Mouse (Mus musculus) gastrocnemius, postnatal 25 days (tissue): ENCODE results near the gene Dgkb. TPM values are rescaled to one million over a fixed set of nuclear protein-coding genes. Genes with fewer than 3 reads are reported as not detected.

Source experiments
- DNase-seq: peaks from one replicate; pipeline ENCODE4 v3.0.0; 2022
- total RNA-seq, 2 experiments: library from RNA; stranded (reverse); gene quantifications; 1 replicate in 1 of 2; 2 replicates in 1 of 2; pipeline ENCODE4 v1.2.3; 2021

Dgkb gene
- total RNA-seq, 2 experiments from 2014 or later = 0.83 to 0.90 TPM

DNA sequence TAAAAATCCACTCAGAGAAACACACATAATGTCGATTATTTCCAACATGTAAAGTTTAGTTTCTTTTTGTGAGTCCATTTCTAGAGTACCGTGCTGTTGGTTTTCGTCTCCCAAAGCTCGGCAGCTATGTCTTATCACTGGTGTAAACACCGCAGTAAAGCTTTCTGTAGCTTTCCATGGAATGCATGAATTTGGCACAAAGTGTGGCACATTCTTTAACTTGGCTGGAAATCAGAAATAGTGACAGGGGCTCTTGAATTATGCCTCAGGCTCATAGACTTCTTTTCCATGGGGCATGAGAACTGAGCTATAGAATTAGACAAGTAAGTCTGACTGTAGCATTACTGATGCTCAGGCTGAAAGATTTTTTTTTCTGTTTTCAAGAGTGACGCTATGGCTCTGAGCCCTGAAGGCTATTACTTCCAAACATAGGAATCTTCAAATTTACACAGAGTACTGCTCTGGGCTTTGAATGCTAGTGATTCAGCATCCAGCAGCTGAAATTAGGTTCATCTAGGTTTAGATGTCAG, 179.0 kb downstream of the Dgkb start:
- DNase-seq = no peak

DNA sequence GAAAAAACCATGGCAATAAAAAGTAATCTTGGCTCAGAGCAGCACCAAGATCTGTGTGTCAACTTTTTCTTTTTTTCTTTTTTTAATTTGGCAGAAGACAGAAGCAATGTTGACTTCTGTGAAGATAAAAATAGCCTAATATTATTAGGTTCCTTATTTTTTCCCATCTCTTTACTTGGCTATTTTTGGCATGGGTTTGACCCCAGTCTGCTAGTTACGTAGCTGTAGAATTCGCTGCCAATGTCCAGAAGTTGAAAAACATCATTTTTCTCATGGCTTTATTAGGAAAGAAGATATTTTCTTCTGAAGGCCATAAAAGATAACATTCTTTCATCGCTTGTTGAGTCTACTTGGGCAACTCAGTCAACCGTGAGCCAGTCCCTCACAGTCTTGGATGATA, 200.1 kb downstream of the Dgkb start:
- DNase-seq = no peak

DNA sequence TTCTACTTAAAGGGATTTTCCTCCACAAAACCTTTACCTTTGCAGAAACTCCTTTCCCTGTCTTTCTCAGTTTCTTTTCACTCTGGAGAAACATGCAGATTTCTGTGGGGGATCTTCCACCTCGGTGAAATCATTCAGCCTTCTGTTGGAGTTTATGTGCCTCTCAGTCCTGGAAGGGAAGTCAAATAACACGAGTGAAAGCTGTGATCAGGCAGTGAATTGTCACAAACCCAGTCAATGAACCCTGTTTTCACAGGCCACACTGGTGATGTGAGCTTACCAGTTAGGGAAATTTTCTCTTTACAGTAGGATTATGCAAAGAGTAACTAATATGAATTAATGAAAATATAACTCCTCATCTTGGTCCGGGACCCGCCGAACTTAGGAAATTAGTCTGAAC, 229.7 kb downstream of the Dgkb start:
- DNase-seq = no peak

DNA sequence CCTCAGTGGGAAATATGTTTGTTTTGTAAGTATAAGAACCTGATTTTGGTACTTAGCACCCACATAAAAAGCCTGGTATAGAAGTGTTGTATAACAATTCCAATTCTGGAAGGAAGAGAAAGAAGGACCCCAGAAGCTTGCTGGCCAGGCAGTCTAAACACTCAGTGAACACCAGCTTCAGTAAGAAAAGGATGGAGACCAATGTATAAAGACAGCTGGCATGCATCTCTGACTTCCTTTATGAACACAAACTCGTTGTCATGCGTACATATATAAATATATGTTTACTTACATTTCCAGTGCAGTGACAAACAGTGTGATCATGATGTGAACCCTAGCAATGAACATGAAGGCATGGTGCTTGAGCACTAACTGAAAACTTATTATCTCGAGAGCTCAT, 270.7 kb downstream of the Dgkb start:
- DNase-seq = no peak

DNA sequence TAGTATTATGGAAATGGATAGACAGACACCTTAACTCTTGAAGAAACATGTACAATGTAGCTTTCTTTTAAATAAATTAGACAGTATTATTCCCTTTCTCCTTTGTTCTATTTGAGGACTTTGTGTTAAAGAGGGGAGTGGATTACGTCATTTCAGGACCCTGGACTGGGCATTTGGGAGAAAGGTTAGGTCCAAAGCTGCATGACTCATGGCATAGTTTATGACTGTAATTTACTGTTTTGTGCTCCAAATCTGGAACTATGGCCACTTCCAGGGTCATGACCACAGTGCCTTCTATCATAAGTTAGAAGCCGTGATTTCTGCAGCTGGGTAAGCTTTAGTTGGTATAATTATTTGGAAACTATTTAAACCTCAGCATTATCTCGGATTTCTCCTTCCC, 294.4 kb downstream of the Dgkb start:
- no peak for DNase-seq

DNA sequence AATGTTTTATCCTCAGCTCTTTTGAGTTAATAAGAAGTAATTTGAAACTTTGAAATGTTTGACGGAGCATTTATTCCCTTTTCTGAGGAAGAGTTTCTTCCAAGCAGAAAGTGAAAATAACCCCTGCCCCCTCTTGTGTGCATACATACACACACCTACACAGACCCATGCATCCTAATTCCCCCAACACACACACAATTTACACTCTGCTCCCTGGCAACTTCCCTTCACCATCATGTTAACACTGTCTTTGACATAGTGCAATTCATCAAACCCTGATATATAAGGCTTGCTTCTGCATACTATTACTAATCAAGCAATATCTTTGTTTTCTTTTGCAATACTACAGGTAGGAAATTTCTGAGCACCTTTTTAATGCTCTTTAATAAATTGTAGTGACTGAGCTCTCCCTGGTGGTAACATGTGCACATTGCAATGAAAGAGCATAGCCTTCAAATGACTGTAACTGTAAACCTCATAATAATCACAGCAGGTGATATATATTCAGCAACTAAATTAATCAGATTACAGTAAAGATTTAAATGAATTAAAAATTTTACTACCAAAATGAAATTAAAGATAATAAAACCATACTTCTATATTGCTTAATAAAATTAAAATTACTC, 297.6 kb downstream of the Dgkb start:
- DNase-seq = no peak

DNA sequence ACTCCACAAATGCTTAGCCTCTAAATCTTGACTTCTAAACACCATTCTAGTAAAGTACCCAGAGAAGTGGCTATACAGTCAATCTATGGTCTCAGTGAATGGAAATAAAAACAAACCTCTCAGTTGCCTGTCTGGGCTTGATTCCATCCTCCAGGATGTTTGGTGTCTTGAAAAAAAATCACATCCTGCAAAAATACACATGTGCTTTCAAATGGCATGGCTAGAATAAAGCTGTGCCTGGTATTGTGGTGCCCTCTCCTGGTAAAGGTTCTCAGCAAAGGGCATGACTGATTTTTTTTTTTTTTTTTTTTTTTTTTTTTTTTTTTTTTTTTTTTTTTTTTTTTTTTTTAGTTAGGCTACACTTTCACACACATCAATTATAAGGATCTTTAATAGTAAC, 306.0 kb downstream of the Dgkb start:
- no peak for DNase-seq

DNA sequence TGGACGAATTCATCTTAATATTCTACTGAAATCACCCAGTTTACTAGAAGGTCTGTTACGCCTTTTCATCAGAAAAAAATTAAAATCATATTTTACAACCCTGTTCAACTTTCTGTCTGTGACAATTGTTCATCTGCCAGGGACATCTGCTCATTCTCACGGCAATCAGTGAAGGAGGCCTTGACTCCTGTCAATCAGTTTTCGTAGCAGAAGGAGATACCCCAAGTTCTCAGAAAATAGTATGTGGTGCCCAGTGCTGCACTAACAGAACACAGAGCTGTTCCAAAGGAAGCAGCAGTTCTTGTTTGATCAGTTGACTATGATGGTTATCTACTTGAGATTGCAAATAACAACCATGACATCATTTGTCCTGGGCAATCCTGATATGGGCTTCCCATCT, 307.8 kb downstream of the Dgkb start:
- DNase-seq = no peak

DNA sequence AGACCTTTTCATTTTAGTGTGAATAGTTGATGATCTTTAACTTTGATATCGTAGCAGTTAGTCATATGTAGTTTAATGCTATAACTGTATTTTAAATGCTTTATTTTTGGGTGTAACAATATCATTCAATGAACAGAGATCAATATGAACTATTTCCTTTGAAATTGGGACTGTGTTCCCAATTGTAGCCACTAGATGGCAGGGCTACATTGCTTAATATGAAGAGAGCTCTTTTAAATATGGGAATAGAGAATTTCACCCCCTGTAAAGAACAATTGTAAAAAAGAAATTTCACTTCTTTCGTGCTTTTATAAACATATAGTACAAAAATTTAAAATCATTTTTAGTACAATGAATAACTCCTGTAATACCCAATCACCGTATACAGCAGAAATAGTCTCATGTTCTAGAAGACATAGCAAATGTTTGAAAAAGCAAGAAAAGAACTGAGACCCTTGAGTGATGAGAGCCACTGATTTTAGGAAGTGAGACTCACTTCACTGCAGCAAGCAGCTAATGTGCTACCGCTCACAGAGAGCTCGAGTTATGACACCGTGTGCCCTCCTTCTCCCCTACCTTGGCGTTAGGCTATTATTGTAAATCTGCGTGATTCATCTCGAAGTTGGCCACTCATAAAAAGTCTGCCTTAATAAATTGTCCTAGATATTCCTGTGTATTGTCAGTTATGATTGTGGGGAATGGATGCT, 312.8 kb downstream of the Dgkb start:
- DNase-seq = no peak

DNA sequence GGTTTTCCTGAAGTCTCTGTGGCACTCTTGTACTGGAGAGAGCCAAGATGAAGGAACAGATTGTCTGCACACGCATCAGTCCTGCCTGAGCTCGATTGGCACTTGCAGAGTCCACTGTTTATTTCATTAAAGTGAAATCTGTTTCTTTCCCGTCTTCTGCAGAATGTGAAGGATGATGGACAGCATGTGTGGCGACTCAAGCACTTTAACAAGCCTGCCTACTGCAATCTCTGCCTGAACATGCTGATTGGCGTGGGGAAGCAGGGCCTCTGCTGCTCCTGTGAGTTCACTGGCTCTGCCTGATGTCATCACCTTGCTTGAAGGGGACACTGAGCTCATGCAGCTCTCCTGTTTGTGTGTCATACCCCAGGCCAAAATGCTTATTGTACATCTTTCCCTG, 318.9 kb downstream of the Dgkb start:
- no peak for DNase-seq

DNA sequence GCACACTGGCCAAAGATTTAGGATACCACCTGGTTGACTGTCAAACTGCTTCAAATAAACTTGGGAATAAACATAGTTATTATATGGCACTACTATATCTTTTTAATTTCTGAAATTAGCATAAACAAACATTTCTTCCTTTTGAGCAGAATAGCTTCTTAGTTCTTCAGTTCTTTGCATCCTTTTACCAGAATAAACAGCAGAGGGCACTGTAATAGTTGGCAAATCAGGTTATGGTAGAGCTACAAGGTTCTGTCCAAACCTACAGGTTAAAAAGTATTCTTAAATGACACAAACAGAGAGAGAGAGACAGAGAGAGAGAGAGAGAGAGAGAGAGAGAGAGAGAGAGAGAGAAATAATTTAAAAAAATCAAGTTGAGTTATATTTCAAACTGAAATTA, 322.5 kb downstream of the Dgkb start:
- DNase-seq = no peak

DNA sequence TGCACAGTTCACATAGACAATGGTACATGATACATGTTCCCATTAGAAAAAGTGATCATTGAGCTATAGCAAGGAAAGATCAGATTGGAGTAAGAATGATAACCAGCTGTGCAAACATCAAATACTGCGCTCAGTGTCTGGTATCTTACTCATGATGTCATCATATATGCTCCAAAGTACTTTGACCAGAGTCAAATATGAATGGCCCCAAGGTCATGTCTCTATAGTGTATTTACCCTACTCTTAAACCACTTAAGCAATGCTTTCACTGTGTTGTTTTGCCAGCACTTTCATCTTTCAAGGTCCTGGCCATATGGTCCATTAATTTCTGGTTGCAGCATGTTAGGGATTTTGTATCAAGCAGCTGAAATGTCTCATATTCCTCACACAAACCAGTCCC, 415.1 kb downstream of the Dgkb start:
- DNase-seq = no peak

DNA sequence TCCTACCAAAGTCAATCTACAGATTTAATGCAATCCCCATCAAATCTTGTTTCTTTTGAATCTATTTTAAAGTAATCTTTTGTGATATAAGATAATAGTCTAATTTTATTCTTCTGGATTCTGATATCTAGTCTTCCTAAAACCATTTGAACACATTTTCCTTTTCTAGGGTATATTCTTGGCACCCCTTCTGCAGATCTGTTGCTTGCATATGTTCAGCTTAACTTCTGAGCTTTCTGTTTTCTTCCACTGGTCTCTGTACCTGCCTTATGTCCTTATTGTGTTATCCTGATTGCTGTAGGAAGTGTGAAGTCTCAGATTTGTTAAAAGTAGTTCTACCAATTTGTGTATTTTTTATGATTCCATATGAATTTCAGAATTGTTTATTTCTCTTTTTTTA, 451.3 kb downstream of the Dgkb start:
- DNase-seq = no peak

DNA sequence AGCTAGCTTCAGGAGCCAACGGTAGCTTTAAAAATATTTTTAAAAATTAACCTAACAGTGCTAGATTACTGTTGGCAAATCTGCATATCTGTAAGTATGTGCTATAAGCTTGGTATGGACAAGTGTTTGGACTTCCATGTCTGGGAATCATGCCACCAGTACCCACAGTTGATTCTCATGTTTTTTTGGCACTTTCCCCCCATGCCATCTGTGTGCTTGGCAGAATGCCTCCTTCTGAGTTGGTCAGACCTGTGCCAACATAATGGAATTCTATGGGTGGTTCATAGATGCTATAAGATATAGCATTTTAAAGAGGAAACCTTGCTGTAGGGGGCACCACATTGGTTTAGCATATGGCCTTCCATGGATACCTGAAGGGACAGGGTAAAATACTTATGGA, 484.0 kb downstream of the Dgkb start:
- no peak for DNase-seq

DNA sequence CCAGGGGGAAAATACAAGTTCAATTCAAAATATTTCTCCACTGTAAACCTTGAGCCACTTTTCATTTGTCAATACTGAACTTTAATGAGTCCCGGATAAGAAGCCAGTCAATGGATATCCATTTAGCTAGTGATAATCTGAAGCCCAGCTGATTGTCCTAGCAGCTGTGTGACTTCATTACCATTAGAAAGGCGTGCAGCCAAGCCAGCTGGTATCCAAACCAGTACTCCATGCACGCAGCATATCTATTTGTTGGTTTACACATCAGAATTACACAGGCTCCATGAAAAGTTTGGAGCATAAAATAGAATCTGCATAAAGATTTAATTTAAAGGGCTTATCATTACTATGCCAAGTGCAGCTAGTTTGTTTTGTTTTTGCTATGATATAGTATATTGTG, 486.3 kb downstream of the Dgkb start:
- DNase-seq = no peak

DNA sequence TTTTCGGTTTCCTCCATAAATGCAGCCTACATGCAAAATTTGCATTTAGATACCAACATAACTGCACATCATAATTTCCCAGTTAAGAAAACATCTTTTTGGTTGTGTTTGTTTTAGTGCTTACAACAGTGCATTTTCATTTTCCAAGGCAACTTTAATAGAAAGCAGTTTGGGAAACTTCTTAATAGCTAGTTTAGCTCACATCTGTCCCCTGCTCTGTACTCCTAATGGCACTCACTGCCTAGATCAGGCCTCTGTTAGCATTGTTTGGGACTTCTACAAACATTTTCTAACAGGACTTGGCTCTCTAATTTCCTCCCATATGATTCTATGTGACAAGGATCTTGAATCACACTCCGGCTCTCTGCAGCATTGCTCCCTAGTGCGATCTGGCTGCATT, 486.7 kb downstream of the Dgkb start:
- DNase-seq = no peak

DNA sequence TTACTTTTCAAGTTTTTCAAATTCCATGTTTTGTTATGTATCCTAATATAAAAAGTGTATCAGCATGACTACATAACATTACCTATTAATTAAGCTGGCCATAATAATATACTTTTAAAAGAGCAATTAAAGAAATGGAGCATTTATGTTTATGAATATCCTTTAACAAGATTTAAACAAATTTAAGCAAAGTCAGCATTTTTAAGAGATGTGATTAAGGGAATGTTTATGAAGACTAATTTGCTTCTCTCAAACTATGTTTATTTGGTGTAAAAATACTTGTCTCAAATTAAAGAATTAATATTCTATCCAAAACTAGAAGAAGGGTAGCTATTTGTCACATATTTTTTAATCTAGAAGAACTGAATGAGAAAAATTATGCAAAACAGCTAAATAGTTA, 492.4 kb downstream of the Dgkb start:
- DNase-seq = no peak

DNA sequence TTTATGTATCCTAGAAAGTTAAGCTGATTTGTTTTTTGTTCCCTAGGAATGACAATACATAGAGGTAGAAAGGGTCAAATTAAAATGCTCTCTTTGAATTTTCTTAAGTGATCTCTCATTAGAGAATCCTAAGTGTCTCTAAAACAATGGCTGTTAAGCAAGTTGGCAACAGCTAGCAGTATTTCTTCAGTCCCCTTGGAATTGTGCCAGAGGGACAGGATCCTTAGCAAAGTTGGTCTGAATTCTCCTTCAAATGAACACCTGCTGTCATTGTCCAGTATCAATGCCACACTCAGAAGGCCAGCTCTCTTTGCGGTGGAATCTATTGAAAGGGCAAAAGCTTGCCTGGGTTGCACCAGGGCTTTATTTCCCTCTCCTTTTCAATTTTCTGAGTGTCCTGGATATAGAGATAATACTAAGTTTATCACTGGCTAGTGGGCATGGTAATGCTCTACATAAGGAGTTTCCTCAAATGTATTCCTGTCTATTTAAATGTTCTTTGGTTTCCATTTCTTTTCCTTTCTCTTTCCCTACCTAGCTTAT, 510.3 kb downstream of the Dgkb start:
- no peak for DNase-seq

DNA sequence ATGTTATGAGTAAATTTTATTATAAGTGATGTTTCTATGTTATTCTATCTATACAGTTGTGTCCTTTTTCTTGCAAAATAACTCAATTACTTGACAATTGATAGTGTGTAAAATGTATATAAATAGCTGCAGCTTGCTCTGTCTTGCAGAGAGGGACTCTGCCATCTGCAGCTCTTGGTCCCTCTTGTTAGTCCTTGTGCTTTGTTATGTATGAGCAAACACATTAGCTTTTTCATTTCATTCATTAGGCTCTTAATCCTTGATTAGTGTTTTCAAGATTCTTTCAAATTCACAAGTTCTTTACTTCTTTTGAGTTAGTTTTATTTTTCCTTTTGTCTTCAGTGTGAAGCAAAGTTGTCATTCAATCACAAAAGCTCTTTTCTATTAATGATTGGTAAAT, 511.3 kb downstream of the Dgkb start:
- no peak for DNase-seq

DNA sequence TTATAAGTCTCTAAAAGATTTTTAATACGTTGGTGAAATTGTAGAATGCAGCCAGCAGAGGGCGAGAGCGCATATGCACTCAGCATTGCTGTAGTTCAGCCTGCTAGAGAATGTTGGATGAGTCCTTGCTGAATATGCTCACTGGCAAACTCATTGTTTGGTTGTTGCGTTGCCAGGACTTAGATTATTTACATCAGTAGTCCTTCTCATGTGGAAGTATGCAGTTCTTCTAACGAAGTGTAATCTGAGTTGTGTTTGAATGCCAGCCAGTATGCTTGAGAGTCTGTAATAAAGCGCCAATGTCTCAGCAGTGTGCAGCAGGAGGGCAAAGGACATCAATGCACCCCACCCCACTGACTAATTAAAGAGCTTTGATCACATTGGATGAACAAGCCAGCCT, 525.1 kb downstream of the Dgkb start:
- DNase-seq = no peak

DNA sequence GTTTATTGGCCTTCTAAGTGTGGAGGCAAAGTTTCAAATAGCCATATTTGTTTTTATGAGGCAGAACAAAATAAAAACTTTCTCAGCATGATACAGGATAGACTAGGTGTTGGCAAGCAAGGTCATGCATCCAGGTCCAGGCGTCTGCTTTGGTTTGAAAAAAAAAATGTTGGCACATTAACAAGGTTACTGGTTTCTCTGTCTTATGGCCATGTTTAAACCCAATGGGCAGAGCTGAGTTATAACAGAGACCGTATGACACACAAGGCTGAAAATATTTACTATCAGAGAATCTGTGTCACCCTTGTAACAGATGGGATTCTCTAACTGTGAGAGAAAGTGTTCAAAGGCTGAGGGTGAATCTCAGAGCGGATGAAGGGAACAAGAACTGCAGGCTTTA, 535.0 kb downstream of the Dgkb start:
- no peak for DNase-seq

DNA sequence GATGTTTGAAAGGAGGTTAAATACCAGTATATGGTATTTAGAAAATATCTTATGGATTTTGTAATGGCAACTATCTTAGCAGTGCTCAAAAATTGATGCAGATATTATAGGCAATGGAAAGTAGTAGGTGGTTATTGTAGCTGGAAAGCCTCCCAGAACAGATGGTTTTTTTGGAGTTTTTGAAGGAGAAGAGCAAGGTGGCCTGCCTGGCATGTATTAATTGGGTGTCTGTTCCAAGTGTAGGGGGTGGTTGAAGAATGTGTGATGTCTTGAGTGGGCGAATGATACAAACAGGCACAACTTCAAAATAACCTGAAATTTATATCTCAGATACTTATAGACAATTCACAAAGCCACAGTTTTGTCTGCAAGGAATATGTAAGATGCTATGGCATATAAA, 538.9 kb downstream of the Dgkb start:
- no peak for DNase-seq

DNA sequence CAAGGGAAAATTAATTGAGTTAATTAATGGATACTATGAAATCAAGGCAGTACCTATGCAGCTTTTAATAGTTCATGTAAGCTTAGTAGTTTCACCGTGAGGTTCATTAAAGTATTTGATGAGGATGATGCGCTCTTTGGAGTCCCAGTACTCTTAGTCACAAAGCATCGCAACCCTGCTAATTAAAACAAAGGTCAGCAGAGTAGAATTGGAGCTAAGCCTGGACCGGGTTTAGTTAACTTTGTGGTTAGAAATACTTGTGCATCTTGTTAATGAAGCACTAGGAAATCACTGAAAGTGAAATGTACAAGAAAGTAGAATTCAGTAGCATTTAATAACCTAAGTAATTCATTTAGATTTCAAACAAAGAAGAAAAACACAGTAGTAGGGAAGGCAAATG, 544.0 kb downstream of the Dgkb start:
- no peak for DNase-seq

DNA sequence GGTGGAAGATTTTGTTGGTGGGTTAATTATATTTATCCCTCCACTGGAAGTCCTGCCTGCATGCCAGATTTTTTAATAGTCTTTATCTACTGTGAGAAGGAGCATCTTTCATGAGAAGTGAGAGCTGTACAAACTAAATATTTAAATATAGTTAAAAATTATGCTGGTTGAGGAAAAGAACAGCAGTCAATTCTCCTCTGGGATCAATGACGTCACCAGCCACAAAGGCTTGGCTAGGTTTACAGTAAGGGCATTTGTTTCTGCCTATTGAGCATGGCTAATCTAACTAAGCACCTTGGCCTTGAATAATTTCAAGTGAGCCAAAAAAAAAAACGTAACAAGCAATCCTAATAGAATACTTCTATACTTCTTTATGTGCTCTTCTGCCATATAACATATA, 554.1 kb downstream of the Dgkb start:
- no peak for DNase-seq
